Mouse (Mus musculus): ENCODE measurements around the gene Fuca2.
"Not testable (repeated sequence)": the region's sequence is repeated elsewhere in the genome, so short reads cannot be mapped to it uniquely, and the experiment has no call there.

Gene Fuca2

GRCm38 (mm10) chr10:13499331-13499730, at the start of gene Fuca2:
Fuca2 (plus strand) TSS chr10:13499540.
- DNase-seq (ENCODE audit: low spot score in 2 of 2), result peak in 1 of 2 experiments; percentile 12

- DNase-seq (ENCODE audit: low spot score in 2 of 2), result no peak
These were observed 47.7 kb upstream of the Fuca2 start for GRCm38 (mm10) chr10:13451640-13452039.

DNA sequence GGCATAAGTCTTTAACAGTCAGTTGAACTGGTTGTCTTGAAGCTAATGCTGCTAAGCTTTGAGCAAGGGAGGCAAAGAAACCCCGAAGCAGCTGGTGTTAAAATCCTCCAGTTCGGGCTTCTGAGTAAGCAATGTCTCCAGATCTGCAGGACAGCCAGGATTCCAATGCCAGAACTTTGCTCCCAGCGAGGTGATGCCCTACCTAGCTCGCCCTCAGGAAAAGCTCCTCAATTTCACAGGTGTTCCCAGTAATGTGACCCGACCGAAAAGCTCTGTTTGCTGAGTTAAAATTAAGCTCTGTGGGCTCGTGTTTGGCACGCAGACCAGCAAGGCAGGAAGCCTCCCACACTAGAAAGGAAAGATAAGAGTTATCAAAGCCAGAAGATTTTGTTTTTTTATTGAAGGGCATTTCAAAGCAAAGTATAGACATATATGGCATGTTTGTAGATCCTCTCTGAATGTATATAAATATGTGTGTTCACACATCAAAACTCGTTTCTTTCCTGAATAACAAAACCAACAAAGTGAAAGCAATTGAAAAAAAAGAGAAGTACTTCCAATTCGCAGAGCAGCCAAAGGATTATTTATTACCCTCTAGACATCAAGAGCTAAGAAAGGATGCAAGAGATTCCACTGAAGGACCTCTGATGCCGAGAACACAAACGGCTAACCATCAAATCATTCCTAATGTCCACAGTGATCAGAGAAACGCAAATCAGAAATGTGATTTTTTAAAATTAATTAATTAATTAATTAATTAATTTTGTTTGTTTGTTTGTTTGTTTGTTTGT, 45.9 kb upstream of the Fuca2 start:
- no peak for DNase-seq (ENCODE audit: low spot score in 2 of 2)

DNA sequence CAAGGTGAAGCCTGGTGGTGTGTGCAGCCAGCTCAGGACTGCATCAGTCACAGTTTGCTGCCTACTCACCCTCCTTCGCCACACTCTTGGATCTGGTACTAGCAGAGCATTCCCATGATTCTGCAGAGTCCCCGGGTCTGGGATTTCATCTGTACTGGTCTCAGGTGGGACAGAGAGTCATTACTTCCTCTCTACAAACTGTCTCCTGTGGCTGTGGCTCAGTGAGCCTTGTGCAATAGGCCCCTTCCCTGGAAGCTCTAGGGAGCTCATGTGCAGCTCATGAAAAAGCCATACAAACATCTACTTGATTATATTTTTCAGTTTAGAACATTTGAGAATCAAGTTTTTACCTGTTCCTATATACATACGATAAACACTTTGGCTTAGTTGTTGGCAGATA, 35.0 kb upstream of the Fuca2 start:
- DNase-seq (ENCODE audit: low spot score in 2 of 2), result not testable (repeated sequence)

GRCm38 (mm10) chr10:13466925-13467324, 32.4 kb upstream of the Fuca2 start:
- no peak for DNase-seq (ENCODE audit: low spot score in 2 of 2)

DNA sequence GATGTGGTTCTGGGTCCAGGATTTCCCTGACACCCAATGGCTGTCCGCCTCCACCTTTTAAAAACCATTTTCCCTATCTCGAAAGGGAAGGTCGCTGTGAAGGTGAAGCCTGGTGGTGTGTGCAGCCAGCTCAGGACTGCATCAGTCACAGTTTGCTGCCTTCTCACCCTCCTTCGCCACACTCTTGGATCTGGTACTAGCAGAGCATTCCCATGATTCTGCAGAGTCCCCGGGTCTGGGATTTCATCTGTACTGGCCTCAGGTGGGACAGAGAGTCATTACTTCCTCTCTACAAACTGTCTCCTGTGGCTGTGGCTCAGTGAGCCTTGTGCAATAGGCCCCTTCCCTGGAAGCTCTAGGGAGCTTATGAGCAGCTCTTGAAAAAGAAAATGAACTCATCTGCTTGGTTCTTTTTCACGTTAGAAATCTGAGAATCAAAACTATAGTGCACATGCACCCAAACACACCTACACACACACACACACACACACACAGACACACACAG, 31.3 kb upstream of the Fuca2 start:
- DNase-seq (ENCODE audit: low spot score in 2 of 2), result not testable (repeated sequence)

DNA sequence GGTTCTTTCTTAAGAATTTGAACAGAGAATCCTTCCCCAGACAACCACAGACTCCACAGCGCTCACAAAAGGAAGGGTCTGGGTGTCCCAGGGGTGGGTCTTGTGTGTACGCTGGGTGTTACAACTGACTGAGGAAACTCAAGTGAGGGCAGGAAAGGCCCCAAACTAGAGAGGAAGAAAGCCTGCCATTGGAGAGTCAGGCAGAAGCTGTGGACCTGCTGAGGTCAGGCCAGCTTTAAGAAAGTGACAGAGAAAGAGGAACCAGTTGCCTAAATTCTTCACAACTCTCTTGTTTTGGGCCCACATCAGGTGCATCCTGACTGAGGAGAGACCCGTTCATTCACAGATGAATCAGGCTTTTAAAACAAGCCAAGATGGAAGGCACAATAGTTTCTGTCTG, 29.1 kb upstream of the Fuca2 start:
- DNase-seq (ENCODE audit: low spot score in 2 of 2), result no peak

DNA sequence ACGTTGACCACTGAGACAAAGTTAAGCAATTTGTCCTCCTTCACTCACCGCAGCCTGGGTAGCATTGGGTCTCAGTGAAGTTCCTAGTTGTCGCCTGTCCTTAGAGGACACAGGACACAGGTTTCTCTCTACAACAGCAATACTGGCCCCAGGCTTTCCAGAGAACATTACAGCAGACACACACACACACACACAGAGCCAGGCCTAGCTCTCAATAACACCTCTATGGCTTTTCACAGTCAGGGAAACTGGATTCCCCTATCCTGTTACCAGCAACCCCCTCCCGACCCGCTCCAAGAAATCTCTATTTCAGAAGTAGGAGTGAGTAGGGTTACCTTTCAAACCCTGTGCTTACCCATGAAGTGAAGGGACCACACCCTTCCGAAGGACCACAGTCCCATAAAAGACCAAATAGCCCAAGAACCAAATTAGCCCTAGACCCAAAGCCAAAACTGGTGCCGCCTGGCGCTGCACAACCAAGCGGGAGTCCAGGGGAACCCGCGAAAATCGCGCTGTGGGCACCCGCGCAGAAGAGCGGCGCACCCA, 26.0 kb upstream of the Fuca2 start:
- no peak for DNase-seq (ENCODE audit: low spot score in 2 of 2)

GRCm38 (mm10) chr10:13473833-13474567, 25.3 kb upstream of the Fuca2 start, which contains the start of gene Phactr2:
Phactr2 (minus strand) TSS chr10:13474412.
- peak; percentile 26 to 29 for DNase-seq (ENCODE audit: low spot score in 2 of 2)

DNA sequence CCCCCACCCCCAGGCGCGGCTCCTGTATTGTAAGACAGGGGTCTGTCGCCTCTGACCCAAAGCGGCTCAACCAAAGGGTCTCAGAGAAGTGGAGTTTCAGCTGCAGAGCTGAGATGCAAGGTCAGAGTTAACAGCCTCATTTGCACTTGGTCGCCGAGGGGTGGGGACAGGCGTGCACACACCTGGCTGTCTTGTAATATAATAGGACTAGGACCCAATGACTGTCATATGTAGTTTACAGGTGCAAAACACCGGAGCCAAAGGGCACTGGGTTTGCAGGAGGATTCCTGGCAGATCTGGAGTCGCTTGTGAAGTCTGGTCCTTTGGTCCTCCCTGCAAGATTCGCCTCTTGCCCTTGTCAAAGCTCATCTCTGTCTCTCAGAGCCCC, 24.8 kb upstream of the Fuca2 start:
- no peak for DNase-seq (ENCODE audit: low spot score in 2 of 2)

DNA sequence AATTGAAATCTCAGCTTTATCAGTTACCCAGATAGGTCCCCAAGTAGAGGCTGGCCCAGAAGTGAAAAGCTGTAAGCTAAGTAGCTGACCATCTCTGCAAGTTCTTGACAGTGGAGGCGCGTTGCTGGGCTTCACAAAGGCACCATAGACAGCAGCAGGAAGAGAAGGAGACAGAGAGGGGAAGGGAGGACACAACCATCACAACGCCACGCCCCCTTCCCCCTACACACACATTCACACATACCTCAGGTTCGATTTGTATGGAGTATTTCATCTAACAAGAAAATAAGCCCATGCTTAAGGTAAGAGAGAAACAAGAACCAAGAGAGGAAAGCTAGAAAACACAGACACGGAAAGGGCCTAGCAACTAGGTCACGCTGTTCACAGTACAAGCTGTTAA, 24.2 kb upstream of the Fuca2 start:
- no peak for DNase-seq (ENCODE audit: low spot score in 2 of 2)

DNA sequence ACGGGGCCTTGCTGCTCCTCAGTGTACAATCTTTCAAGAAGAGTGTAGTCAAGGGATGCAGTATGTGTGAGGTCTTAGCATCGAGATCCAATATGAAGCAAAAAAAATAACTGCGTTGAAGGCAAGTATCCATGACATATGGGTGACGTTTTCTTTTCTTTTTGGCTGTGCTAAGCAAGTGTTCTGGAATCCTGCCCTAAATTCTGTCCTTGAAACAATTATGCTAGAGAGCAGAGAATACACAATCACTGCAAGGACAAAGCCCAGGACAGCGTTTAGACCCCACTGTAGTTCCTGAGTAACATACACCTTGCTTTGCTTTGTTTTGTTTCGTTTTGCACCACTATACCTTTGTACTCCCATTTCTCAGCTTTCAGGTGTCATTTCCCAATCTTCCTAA, 20.0 kb upstream of the Fuca2 start:
- no peak for DNase-seq (ENCODE audit: low spot score in 2 of 2)

DNA sequence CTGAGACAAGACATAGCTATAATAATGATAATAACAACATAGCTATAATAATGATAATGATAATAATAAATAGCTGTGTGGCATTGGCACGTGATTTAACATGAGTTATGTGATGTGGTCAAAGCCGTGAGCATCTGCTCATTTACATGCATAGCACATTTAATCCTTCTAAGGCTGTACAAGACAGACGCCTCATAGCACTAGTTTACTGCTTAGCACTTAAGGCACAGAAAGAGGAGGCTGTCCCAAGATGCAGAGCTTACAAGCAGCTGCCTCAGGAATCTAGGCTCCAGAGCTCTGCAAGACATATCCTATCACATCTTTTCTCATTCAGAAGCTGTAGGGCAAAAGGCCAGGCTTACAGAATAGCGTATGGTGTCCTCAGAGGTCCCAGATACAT, 13.4 kb upstream of the Fuca2 start:
- DNase-seq (ENCODE audit: low spot score in 2 of 2), result no peak

- no peak for DNase-seq (ENCODE audit: low spot score in 2 of 2)
These were observed 9.7 kb upstream of the Fuca2 start for GRCm38 (mm10) chr10:13489671-13490070.

GRCm38 (mm10) chr10:13493978-13494686, 5.2 kb upstream of the Fuca2 start:
- DNase-seq (ENCODE audit: low spot score in 2 of 2), result no peak

DNA sequence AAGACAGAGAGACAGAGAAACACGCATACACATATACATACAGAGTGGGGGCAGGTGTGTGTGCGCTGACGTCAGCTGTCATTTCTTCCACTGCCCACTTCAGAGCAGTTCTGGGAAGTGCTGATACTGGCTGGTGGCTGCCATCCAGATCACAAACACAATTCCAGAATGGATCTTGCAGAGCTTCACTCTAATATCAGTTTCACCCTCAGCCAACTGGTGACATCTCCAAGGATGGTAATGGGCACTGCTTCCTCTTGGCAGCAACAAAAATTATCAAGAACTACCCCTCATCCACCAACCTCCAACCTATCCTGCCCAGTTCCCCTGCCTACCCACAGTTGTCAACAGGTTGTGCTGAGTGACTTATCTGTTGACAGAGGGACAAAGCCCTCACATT, 3.0 kb upstream of the Fuca2 start:
- no peak for DNase-seq (ENCODE audit: low spot score in 2 of 2)

GRCm38 (mm10) chr10:13500473-13500872, 1.1 kb downstream of the Fuca2 start:
- DNase-seq (ENCODE audit: low spot score in 2 of 2), result peak in 1 of 2 experiments; percentile 4

DNA sequence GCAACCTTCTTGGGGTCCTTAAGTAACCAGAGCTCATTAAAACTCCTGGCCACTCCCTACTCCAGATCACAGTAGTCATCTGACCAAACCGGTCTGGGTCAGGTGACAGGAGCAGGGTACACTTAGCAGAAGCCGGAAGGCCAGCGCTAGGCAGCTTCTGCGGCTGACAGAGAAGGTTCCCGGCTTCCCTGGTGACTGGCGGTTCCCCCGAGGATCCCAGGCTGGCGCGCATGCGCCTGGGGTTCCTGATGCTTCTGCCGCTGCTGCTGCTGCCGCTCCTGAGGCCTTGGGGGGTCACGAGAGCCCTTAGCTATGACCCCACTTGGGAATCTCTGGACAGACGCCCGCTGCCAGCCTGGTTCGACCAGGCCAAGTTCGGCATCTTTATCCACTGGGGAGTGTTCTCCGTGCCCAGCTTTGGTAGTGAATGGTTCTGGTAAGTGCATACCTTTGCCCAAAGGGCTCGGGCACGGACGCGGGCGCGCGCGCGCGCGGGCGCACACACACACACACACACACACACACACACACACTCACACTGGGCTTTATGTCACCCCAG, 1.7 kb downstream of the Fuca2 start:
- peak; percentile 81 to 87 for DNase-seq (ENCODE audit: low spot score in 2 of 2)

GRCm38 (mm10) chr10:13501533-13501932, 2.2 kb downstream of the Fuca2 start:
- not testable (repeated sequence) for DNase-seq (ENCODE audit: low spot score in 2 of 2)

- DNase-seq (ENCODE audit: low spot score in 2 of 2), result no peak
These were observed 3.0 kb downstream of the Fuca2 start for GRCm38 (mm10) chr10:13502371-13502770.

GRCm38 (mm10) chr10:13521857-13522256, 22.5 kb downstream of the Fuca2 start:
- DNase-seq (ENCODE audit: low spot score in 2 of 2), result no peak

- DNase-seq (ENCODE audit: low spot score in 2 of 2), result no peak
These were observed 28.8 kb downstream of the Fuca2 start for GRCm38 (mm10) chr10:13528155-13528554.
